Mouse (Mus musculus) lung, postnatal 36 days (tissue): Measurements from ENCODE around the gene Il4.

ENCODE experiments used
- DNase-seq: peaks from one replicate; pipeline ENCODE4 v3.0.0; 2022; ENCODE audit warnings: mixed read lengths

The Il4 gene

GRCm38 (mm10) chr11:53618619-53619198 is at the start of gene Il4:
TSS of gene Il4 (minus strand) at chr11:53618669.
- DNase-seq, result no peak

GRCm38 (mm10) chr11:53664091-53664490 is 45.6 kb upstream of the Il4 start:
- DNase-seq, result no peak

DNA sequence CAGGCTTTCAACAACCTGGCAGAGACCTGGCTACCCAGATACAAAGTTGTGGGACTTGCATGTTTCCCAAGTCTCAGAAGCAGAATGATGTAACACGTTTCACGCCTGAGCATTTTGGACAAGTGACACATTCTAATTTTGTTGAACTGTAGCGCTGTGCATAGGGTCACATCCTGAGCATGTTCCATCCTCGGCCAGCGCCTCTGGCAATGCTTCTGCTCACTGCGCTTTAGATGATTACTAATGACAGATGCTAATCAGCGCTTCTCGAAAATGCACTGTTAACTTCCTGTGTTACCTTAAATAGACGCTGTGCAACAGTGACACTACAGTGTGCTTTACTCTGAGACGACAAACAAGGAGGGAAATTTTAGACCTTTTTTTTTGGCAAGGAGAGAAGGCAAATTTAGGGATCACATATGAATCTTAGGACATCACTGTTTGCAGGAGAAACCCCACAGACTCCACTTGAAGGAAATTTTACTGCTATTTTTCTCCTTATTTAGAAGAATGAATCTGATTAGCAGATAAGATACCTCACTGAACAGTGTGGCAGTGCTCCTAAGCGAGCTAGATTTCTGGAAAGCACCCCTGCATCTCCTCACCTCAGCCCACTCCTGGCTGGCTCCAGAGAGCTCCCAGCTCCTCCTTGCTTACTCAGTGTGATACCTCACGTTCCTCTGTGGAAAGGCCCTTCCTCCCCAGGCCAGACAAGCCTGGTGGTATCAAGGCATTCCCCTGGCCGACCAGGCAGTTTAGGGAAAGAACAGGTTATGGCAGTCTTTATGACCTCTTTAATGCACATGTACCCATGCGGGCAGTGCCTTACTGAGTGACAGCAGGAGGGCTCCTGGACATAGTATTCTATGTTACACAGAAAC is 44.6 kb upstream of the Il4 start:
- DNase-seq, result peak; percentile 15

DNA sequence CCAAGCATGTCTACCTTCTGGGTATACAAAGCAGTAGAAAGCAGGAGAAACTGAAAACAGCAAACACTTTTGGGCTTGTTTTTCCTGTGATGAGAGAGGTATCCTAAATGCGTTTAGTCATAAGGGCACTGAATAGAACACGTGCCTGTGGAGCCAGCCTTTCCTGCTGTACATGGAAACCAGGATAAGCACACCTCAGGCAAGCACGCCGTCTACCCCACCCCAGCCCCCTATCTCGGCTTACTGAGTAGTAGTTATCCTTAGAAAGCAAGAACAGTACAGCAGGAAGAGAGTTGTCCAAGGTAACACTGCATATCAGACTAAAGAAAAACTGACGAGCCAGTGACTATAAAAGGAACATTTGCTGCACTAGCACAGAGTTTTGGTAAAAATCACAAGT is 39.4 kb upstream of the Il4 start:
- DNase-seq, result no peak

DNA sequence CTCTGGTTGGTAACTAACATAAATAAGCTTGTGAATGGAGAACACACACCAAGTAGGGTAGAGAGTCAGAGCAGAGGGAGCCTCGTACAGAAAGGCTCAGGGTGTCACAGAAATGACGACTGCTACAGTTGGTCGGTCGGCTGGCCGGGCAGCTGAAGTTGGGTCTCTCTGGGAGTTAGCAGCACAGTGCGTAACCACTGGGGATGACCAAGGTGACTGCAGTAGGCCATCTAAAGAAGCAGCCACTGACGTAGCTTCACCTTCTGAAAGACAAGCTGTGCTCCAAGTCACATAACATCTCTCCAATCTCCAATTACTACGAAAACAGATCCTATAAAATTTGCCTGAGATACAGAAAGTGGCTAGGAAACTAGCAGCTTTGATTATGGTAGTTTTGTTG is 38.9 kb upstream of the Il4 start:
- no peak for DNase-seq

- peak; percentile 16 for DNase-seq
Measured at GRCm38 (mm10) chr11:53656558-53657202, 38.2 kb upstream of the Il4 start.

GRCm38 (mm10) chr11:53655043-53655442 is 36.6 kb upstream of the Il4 start:
- no peak for DNase-seq

- no peak for DNase-seq
Measured at GRCm38 (mm10) chr11:53652427-53652826, 34.0 kb upstream of the Il4 start.

DNA sequence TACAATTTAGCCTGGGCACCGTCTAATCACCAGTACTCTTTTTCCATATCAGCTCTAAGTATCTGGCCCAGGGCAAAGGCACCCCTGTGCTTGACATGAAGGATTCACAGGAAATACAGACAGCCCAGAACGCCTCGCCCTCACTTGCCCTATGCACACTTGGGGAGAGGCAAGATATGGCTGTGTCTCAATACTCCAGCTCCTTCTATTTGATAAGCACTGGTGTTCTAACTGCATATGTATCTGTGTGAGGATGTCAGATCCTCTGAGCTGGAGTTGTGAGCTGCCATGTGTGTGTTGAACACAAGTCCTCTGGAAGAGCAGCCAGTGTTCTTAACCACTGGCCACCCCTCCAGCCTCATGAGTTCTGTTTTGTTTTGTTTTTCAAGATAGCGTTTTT is 33.0 kb upstream of the Il4 start:
- DNase-seq, result no peak

DNA sequence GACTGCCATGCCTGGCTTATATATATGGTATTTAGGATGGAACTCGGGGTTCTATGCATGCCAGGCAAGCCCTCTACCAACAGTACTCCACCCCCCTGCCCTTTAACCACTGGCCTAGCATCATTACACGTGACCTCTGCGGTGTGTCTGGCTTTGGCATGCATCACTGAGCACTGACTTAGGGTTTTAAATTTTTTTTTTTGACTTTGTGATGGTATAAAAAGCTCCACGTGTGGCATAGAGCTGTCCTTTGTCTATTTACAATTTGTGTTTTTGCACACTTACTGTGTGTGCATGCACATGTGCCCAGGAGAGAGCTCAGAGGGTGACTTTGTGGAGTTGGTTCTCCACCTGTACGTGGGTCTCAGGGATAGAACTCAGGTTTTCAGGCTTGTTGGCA is 25.5 kb upstream of the Il4 start:
- DNase-seq, result no peak

GRCm38 (mm10) chr11:53642744-53643279 is 24.3 kb upstream of the Il4 start:
- no peak for DNase-seq

- no peak for DNase-seq
Measured at GRCm38 (mm10) chr11:53637803-53638260, 19.4 kb upstream of the Il4 start.

- DNase-seq, result no peak
Measured at GRCm38 (mm10) chr11:53637046-53637802, 18.8 kb upstream of the Il4 start.

GRCm38 (mm10) chr11:53636183-53636646 is 17.7 kb upstream of the Il4 start:
- DNase-seq, result peak; percentile 7

- no peak for DNase-seq
Measured at GRCm38 (mm10) chr11:53635590-53636182, 17.2 kb upstream of the Il4 start.

GRCm38 (mm10) chr11:53634556-53634955 is 16.1 kb upstream of the Il4 start, which contains the start of gene Il13:
TSS of gene Il13 (minus strand) at chr11:53634702.
- no peak for DNase-seq

- no peak for DNase-seq
Measured at GRCm38 (mm10) chr11:53633644-53634043, 15.2 kb upstream of the Il4 start.

DNA sequence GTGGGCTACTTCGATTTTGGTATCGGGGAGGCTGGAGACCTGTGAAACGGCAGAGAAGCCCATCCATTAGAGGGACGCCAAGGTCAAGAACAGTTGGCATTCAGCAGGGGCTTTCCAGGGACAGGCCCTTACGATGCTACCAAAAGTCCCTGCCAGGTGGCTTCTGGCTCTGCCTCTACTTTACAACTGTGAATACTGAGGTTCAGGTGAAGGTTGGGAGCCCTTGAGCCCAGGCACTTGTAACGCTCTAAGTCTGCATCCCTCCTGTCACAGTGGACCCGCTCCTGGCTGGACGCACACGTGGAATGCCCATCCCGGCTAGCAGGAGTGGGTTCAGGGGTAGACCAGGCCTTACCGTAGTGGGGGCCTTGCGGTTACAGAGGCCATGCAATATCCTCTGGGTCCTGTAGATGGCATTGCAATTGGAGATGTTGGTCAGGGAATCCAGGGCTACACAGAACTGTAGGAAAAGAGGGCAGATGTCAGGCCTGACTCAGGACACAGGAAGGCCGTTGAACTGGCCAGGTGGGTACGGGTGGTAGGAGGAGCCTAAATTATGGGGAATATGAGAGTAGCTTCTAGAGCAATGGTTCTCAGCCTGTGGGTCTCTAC is 13.8 kb upstream of the Il4 start:
- no peak for DNase-seq

GRCm38 (mm10) chr11:53627859-53628258 is 9.4 kb upstream of the Il4 start:
- peak; percentile 94 for DNase-seq

- DNase-seq, result no peak
Measured at GRCm38 (mm10) chr11:53626802-53627373, 8.4 kb upstream of the Il4 start.

DNA sequence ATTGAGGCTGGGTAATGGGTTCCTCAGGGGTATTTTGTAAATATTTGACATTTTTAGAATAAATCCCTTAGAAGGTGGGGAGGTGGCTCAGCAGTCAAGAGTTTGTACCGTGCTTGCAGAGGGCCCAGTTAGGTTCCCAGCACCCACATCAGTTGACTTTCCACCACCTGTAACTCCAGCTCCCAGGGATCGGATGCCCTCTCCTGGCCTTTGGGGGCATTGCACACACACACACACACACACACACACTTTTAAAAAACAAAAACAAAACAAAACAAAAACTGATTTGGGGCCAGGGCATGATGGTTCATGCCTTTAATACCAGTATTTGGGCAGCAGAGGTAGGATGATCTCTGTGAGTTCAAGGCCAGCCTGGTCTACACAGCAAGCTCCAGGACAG is 5.7 kb upstream of the Il4 start:
- DNase-seq, result no peak
